Mouse (Mus musculus): Measurements from ENCODE around the gene Serinc4. TPM values are rescaled to one million over a fixed set of nuclear protein-coding genes. Genes with fewer than 3 reads are reported as not detected.

Gene Serinc4
- polyA plus RNA-seq, 1 experiment = not detected

DNA sequence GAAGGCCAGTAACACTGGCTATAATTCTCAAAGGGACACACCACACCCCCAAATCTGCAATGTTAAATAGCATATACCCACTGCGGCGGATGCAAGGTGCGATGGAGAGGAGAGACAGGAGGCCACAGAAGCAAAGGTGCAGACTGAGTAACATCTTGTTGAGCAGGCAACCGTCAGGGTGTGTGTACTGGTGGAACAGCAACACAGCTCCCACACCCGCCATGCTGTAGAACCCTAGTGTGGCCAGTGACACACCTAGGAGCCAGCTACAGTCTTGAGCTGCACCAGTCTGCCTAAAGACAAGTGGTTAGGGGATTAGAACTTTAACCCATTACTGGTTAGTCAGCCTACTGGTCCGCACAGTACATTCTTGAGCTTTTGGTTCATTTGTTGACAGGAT is 2.7 kb downstream of the Serinc4 start:
- Histone ChIP-seq H3K27ac (replicated peaks; ENCODE audit: low read depth, low read length) (no peak overlapping the region), H3K4me3 (ENCODE audit: insufficient read depth, low read depth, low read length) (no peak overlapping the region), H3K4me1 (ENCODE audit: control insufficient read depth, insufficient read depth, insufficient read length, low read length) (peaks cover 3% of the 10 kb centered on the region; the same call in 1 of the 2 replicates)

DNA sequence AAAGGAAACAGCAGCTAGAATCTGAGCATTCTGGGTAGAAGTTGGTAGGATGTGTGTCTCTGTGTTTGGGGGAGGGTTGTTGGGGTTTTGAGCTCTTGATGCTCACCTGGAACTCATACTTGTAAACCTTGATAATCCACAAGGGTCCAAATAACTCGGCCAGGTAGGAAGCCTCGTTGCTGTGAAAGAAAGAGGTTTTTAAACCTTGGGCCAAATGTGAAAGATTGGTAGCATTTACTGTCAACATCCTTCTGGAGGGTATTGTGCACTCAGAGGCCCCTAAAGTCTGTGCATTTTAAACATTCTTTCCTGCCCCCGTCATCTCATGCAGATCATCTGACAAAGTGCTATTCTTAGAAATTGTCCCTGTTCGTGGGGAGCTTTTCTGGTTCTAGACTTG is 3.6 kb downstream of the Serinc4 start, which contains the start of gene Hypk:
Gene Hypk, plus strand, starts transcription at position 301 of the 400 bp plus-strand sequence.
- Histone ChIP-seq H3K4me1 (ENCODE audit: control insufficient read depth, insufficient read depth, insufficient read length, low read length) (peaks cover 3% of the 10 kb centered on the region; the same call in 1 of the 2 replicates), H3K27ac (replicated peaks; ENCODE audit: low read depth, low read length) (no peak within 1 kb of the TSS), H3K4me3 (ENCODE audit: insufficient read depth, low read depth, low read length) (no peak within 1 kb of the TSS)

DNA sequence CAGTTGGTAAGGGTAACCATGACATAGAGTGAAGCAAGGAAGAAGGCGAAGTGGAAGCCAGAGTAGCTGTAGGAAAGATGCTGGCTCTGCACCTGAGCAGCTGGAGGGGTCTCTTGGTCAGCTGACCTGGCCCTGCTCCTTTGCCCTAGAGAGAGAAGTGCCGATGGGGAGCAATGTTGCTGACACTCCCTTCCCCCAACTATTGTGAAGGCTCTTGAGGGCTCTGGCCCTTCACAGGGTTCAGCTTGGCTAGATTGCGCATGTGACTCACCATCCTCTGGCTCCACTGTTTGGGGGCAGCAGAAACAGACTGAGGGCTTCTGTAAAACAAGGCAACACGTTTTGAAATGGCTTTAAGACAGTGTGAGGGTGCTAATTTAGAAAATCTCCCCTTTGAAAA is 4.2 kb downstream of the Serinc4 start:
- H3K27ac ChIP-seq (replicated peaks; ENCODE audit: low read depth, low read length) = no peak overlapping the region
- peaks cover 3% of the 10 kb centered on the region; the same call in 1 of the 2 replicates for H3K4me1 ChIP-seq (ENCODE audit: control insufficient read depth, insufficient read depth, insufficient read length, low read length)
- H3K4me3 ChIP-seq (ENCODE audit: insufficient read depth, low read depth, low read length) = no peak overlapping the region

DNA sequence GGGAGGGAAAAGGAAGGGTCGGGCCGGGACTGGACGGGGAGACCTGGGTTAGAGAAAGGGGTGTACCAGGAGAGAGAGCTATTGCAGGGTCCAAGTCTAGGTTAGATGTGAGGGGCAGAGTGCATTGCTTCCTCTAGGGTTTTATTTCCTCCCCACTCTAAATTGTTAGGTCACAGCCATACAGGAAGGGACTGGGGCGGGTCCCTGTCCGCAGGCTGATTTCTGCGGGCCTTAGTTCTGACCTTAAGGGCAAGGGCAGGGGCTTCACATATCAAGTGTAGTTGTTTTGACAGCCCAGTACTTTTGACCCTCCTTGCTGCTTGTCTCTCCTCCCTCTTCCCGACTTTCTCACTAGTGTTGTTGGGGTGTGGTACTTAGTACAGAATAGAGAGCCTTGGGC is 6.5 kb downstream of the Serinc4 start:
- H3K27ac ChIP-seq (replicated peaks; ENCODE audit: low read depth, low read length) = peak overlapping the region; percentile 92

DNA sequence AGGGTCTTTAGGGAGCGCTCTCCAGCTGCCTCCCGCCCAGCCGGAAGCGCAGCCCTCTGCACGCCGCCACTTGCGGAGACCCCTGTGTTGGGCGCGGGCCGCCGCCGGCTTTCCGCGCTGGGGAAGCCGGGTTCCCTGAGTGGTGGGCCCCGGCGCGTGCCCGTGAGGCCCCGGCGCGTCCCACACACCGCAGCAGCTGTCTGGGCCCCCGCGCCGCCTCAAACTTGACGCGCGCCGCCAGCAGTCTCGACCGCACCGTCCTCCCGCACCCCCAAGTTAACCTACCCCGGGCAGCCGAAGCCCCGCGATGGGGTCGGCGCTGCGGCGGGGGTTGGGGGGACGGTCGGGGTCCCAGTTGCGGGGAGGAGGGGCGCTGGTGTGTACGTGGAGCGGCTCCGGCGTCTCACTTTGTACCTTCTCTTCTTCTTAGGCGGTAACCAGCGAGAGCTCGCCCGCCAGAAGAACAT is 7.0 kb downstream of the Serinc4 start:
- H3K4me1 ChIP-seq (ENCODE audit: control insufficient read depth, insufficient read depth, insufficient read length, low read length) = peaks cover 5% of the 10 kb centered on the region; the same call in 1 of the 2 replicates
- H3K4me3 ChIP-seq (ENCODE audit: insufficient read depth, low read depth, low read length) = peak overlapping the region; percentile 94
- H3K27ac ChIP-seq (replicated peaks; ENCODE audit: low read depth, low read length) = peak overlapping the region; percentile 92

More for the DNA sequence above, 6.5 kb downstream of the Serinc4 start:
- Histone ChIP-seq H3K4me1 (ENCODE audit: control insufficient read depth, insufficient read depth, insufficient read length, low read length) (peaks cover 5% of the 10 kb centered on the region; the same call in 1 of the 2 replicates), H3K4me3 (ENCODE audit: insufficient read depth, low read depth, low read length) (peak overlapping the region; percentile 94)

DNA sequence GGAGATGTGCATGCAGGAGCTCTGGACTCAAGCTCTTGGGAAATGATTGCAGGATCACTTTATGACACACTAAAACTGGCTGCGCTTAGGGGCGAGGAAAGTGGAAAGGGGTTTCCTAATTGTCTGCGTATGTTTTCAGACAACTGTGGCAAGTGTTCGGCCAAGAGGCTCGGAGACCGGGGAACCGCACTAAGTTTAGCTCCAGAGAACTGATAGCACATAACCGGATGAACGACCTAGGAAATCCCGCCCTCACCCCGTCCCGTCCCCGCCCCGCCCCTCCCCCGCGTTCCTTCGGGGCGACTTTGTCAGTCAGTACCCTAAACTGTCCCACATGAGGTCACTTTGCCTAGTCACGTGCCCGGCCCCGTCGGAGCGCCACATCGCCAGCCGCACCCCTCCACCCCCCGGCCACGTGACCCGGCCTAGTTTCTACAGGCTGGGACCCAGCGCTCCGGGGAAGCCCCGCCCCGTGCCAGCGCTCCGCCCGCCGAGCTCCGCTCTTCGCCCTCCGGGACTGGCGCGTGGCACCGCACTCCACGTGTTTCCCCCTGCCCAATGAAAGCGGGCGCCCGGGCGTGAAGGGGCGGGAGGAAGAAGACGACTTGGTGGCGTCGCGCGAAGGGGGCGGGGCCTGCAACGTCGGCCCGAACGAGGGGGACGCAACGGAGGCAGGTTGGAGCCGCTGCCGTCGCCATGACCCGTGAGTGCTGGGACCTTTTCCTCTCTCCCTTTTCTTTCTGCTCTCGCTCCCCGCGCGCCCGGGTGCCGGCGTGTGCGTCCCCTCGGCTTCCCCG is 7.6 kb downstream of the Serinc4 start, which contains the start of gene Serf2:
Gene Serf2, plus strand, starts transcription at position 457 of the 797 bp plus-strand sequence.
- Histone ChIP-seq H3K4me3 (ENCODE audit: insufficient read depth, low read depth, low read length) (peak within 1 kb of the TSS; percentile 94), H3K27ac (replicated peaks; ENCODE audit: low read depth, low read length) (peak within 1 kb of the TSS; percentile 94)

DNA sequence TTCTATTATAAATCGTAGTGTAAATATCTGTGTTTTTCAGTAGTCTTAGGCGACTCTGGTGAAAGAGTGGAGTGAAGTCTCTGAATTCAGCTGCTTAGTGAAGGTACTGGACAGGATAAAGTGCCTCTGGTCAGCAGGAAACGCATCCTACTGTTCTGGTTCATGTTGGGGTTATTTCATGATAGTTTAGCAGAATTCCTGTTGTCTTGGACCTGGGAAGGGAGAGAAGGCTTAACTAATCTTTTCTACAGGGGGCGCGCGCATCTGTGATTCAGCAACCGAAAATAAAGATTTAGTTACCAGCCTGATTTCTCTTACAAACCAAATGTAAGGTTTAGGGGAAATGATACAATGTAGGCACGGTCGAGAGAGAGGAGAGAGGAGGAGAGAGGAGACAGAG is 8.4 kb downstream of the Serinc4 start:
- Histone ChIP-seq H3K4me1 (ENCODE audit: control insufficient read depth, insufficient read depth, insufficient read length, low read length) (peaks cover 5% of the 10 kb centered on the region; the same call in 1 of the 2 replicates), H3K27ac (replicated peaks; ENCODE audit: low read depth, low read length) (peak overlapping the region; percentile 94), H3K4me3 (ENCODE audit: insufficient read depth, low read depth, low read length) (peak overlapping the region; percentile 70)

More for the DNA sequence above, 7.6 kb downstream of the Serinc4 start, which contains the start of gene Serf2:
- peaks cover 5% of the 10 kb centered on the region; the same call in 1 of the 2 replicates for H3K4me1 ChIP-seq (ENCODE audit: control insufficient read depth, insufficient read depth, insufficient read length, low read length)

DNA sequence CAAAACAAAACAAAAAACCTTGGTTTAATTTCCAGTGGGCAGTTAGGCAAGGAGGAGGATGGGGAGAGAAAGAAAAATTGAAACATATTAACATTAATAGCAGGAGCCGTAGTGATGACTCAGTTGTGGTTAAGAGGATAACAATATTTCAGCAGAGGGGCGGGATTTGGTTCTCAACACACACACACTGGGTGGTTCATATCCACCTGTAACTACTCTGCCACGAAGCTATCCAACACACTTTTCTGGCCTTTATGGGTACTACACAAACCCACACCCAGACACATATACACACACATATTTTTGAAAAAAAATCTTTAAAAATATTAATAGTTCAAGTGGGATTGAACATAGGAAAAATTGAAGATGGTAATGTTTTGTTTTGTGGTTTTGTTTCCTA is 9.6 kb downstream of the Serinc4 start:
- Histone ChIP-seq H3K4me3 (ENCODE audit: insufficient read depth, low read depth, low read length) (no peak overlapping the region), H3K4me1 (ENCODE audit: control insufficient read depth, insufficient read depth, insufficient read length, low read length) (peaks cover 8% of the 10 kb centered on the region; the same call in 1 of the 2 replicates), H3K27ac (replicated peaks; ENCODE audit: low read depth, low read length) (no peak overlapping the region)

DNA sequence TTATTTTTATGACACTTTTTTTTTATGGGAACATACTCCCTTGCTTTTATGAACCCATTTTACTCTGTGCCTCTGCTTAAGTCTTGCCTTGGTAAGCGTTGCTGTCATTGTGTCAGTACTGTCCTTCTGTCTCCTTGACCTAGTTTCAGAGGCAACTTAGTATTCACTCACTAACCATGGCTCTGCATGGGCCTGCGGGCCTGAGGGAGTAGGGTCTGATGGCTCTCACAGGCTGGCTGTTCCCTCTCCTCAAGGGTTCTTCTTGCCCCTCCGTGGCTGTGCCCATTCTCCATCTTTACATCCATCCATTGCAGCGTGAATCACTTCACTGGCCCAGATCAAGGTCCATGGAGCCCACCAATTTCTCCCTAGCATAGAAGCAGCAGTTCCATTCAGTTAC is 10.1 kb downstream of the Serinc4 start:
- H3K4me3 ChIP-seq (ENCODE audit: insufficient read depth, low read depth, low read length) = no peak overlapping the region
- H3K27ac ChIP-seq (replicated peaks; ENCODE audit: low read depth, low read length) = 0 out of 2 replicates have a peak overlapping the region, but pooled peaks have one; percentile 7
- H3K4me1 ChIP-seq (ENCODE audit: control insufficient read depth, insufficient read depth, insufficient read length, low read length) = peaks cover 9% of the 10 kb centered on the region; the same call in 1 of the 2 replicates

DNA sequence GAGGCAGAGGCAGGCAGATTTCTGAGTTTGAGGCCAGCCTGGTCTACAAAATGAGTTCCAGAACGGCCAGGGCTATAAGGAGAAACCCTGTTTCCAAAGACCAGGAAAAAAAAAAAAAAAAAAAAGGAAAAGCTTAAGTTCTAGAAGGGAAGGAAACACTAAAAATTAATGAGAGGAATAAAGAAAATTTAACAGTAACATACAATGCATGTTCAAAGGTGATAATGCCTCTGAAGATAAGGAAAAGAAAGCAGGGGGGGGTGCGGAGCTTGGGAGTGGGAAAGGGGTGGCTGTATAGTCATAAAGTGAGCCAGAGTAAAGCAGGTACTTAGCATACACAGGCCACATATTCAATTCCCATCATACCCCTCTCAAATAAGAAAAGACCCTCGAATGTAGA is 11.5 kb downstream of the Serinc4 start:
- Histone ChIP-seq H3K27ac (replicated peaks; ENCODE audit: low read depth, low read length) (no peak overlapping the region), H3K4me1 (ENCODE audit: control insufficient read depth, insufficient read depth, insufficient read length, low read length) (0 out of 2 replicates have a peak, but pooled peaks cover 6% of the 10 kb centered on the region), H3K4me3 (ENCODE audit: insufficient read depth, low read depth, low read length) (no peak overlapping the region)

DNA sequence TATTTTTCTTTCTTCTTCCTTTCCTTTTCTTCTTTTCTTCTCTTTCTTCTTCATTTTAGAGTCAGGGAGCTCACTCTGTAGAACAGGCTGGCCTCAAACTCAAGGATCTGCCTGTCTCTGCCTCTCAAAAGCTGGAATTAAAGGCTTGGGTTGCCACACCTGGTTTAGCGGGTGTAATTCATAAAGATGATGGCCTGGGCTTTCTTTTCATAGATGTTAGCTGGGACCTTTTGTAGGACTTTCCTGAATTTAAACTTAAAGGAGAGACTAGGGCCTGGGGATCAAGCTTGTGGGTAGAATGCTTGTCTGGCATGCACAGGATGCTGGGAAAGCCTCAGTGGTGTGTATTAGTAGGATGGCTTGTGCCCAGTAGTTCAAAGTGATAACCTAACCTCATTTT is 12.4 kb downstream of the Serinc4 start, which contains the start of gene Ell3:
Gene Ell3, minus strand, starts transcription at position 101 of the 400 bp plus-strand sequence.
- no peak within 1 kb of the TSS for H3K27ac ChIP-seq (replicated peaks; ENCODE audit: low read depth, low read length)
- H3K4me1 ChIP-seq (ENCODE audit: control insufficient read depth, insufficient read depth, insufficient read length, low read length) = 0 out of 2 replicates have a peak, but pooled peaks cover 6% of the 10 kb centered on the region
- no peak within 1 kb of the TSS for H3K4me3 ChIP-seq (ENCODE audit: insufficient read depth, low read depth, low read length)

DNA sequence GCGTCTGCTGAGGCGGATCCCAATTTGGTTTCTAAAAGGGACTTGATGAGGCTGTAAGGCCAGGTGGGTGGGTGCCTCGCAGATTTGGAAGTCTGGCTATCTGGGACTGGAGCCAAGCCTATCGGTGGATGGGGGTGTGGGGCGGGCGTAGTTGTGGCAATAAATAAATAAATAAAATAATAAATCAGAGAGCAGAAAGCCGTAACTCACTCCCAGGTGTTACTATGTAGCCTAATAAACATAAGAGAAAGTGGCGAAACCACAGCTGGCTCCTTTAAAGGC is 13.6 kb downstream of the Serinc4 start:
- 0 out of 2 replicates have a peak, but pooled peaks cover 6% of the 10 kb centered on the region for H3K4me1 ChIP-seq (ENCODE audit: control insufficient read depth, insufficient read depth, insufficient read length, low read length)
- H3K27ac ChIP-seq (replicated peaks; ENCODE audit: low read depth, low read length) = no peak overlapping the region
- peak overlapping the region; percentile 65 for H3K4me3 ChIP-seq (ENCODE audit: insufficient read depth, low read depth, low read length)

DNA sequence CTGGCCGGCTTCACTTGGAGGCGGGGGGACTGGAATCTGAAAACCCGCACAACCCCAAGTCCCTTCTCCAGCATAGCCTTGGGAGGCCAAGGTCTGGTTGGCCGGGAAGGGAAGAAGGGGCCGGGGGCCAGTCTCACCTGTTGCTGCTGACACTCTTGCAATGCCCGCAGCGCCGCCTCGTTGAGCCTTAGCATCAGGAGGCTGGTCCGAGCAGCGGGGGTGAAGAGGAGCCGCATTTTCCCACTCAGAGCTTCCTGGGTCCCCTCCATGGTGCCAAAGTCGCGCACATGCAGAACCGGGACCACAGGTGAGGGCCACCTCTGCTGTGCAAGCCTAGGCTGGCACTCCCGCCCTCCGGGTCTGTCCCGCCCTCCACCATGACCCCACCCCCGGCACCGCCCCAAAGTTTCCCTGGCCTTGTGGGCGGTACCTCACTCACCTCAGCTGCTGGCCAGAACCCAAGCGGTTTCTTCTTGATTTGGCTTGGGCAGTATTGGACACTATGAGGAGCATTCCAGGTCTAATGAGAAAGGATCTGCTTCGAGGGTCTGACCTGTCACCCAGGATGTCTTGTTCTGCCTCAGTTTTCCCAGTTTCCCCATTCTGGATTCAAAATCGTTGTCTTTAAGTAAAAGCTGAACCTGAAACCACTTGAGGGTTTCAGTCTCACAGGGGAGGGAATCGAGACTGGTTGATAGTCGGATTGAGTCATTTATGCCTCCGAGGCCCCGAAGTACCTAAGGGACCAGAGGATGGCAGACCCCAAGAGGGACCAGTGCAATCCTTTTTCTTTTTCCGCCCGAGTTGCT is 14.1 kb downstream of the Serinc4 start:
- 0 out of 2 replicates have a peak, but pooled peaks cover 6% of the 10 kb centered on the region for H3K4me1 ChIP-seq (ENCODE audit: control insufficient read depth, insufficient read depth, insufficient read length, low read length)
- peak overlapping the region; percentile 65 for H3K4me3 ChIP-seq (ENCODE audit: insufficient read depth, low read depth, low read length)
- no peak overlapping the region for H3K27ac ChIP-seq (replicated peaks; ENCODE audit: low read depth, low read length)

DNA sequence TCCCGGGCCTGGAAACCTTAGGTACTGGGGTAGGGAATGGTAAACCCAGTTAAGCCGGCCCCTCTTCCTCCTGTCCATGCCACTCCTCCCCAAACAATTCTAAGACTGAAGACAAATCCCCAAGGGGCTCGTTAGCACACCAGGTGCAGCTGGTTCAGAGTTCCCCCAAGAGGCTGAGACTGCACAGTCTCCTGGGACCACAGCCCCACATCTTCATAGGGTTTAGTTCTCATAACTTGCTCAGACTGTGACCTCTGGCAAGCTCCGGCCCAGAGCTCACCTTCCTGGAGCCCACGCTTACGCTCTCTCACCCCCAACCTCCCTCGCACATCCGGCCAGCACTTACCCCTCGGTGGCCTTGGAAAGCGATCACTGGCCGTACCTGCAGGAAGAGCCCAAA is 14.8 kb downstream of the Serinc4 start:
- H3K4me1 ChIP-seq (ENCODE audit: control insufficient read depth, insufficient read depth, insufficient read length, low read length) = 0 out of 2 replicates have a peak, but pooled peaks cover 6% of the 10 kb centered on the region
- H3K27ac ChIP-seq (replicated peaks; ENCODE audit: low read depth, low read length) = no peak overlapping the region
- H3K4me3 ChIP-seq (ENCODE audit: insufficient read depth, low read depth, low read length) = peak overlapping the region; percentile 65
